Mouse (Mus musculus): ENCODE measurements around the gene Cryl1. TPM values are rescaled to one million over a fixed set of nuclear protein-coding genes. Genes with fewer than 3 reads are reported as not detected.

Gene Cryl1
- total and polyA plus RNA-seq, 3 experiments, result 9.7 to 21.4 (median 12.6) TPM

DNA sequence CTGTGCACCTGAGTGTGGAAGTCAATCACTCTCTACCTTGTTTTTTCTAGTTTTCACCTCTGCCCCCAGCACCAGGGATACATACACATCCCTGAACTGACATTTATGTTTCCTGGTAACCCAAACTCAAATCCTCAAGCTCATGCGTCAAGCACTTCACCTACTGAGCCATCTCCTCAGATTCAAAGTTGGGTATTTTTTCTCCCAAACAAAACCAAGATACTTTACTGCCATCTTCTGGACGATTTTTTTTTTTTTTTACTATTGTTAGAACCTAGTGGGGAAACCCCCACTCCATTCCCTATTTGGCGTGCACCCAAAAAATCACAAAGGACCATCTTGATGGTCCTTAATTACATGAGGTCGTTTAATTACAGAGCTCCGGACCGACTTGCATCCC is 10.8 kb upstream of the Cryl1 start:
- no peak for DNase-seq (ENCODE audit: low spot score)
- no peak for TF ChIP-seq GATA2 (IDR thresholded peaks at IDR 0.05; ENCODE audit: borderline replicate concordance, low read depth, low read length)
- TF ChIP-seq POLR2AphosphoS5 (IDR thresholded peaks at IDR 0.05; ENCODE audit: insufficient replicate concordance, low read depth, low read length), result no peak
- TF ChIP-seq CTCF (IDR thresholded peaks at IDR 0.05; ENCODE audit: low read depth, low read length), result no peak
- TF ChIP-seq GATA1 (IDR thresholded peaks at IDR 0.05; ENCODE audit: borderline replicate concordance, low read length), result no peak
- no peak for TF ChIP-seq TAL1 (conservative IDR thresholded peaks at IDR 0.05; ENCODE audit: low read depth, low read length)
- ATAC-seq (ENCODE audit: extremely low read depth, insufficient number of reproducible peaks, low FRiP score, poor library complexity, severe bottlenecking), result no peak
- H3K4me1 ChIP-seq (ENCODE audit: insufficient read depth, low read depth, low read length), result peaks cover 9% of the 10 kb centered on the region
- no peak overlapping the region for H3K4me3 ChIP-seq (ENCODE audit: low read depth, low read length)
- H3K36me3 ChIP-seq (replicated peaks), result no peaks in the 10 kb centered on the region
- no peaks in the 10 kb centered on the region for H3K9me3 ChIP-seq (replicated peaks)
- peaks cover 11% of the 10 kb centered on the region for H3K27me3 ChIP-seq (ENCODE audit: insufficient read depth, low read length)

DNA sequence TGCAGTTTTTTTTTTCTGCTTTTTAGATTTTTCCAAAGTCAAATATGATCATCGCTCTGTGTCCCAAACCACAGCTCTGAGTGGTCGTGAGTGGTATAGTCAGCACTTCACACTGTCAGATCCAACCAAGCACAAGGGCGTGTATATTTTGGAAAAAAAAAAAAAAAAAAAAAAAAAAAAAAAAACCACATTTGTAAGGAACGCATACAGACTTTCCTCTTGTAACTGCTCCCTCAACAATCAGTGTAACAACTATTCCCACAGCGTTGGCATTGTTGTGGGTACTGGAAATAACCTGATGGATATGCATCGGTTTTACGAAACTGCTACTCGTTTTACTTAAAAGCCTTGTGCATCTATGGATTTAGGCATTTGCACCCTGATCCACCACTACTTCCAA is 9.8 kb upstream of the Cryl1 start:
- H3K27me3 ChIP-seq (ENCODE audit: insufficient read depth, low read length), result peaks cover 11% of the 10 kb centered on the region
- no peaks in the 10 kb centered on the region for H3K36me3 ChIP-seq (replicated peaks)
- no peak for DNase-seq (ENCODE audit: low spot score)
- no peak for ATAC-seq (ENCODE audit: extremely low read depth, insufficient number of reproducible peaks, low FRiP score, poor library complexity, severe bottlenecking)
- TF ChIP-seq CTCF (IDR thresholded peaks at IDR 0.05; ENCODE audit: low read depth, low read length) (no peak), GATA1 (IDR thresholded peaks at IDR 0.05; ENCODE audit: borderline replicate concordance, low read length) (no peak), POLR2AphosphoS5 (IDR thresholded peaks at IDR 0.05; ENCODE audit: insufficient replicate concordance, low read depth, low read length) (no peak), TAL1 (conservative IDR thresholded peaks at IDR 0.05; ENCODE audit: low read depth, low read length) (no peak), GATA2 (IDR thresholded peaks at IDR 0.05; ENCODE audit: borderline replicate concordance, low read depth, low read length) (no peak)
- H3K4me1 ChIP-seq (ENCODE audit: insufficient read depth, low read depth, low read length), result peaks cover 11% of the 10 kb centered on the region
- no peak overlapping the region for H3K4me3 ChIP-seq (ENCODE audit: low read depth, low read length)
- no peaks in the 10 kb centered on the region for H3K9me3 ChIP-seq (replicated peaks)

DNA sequence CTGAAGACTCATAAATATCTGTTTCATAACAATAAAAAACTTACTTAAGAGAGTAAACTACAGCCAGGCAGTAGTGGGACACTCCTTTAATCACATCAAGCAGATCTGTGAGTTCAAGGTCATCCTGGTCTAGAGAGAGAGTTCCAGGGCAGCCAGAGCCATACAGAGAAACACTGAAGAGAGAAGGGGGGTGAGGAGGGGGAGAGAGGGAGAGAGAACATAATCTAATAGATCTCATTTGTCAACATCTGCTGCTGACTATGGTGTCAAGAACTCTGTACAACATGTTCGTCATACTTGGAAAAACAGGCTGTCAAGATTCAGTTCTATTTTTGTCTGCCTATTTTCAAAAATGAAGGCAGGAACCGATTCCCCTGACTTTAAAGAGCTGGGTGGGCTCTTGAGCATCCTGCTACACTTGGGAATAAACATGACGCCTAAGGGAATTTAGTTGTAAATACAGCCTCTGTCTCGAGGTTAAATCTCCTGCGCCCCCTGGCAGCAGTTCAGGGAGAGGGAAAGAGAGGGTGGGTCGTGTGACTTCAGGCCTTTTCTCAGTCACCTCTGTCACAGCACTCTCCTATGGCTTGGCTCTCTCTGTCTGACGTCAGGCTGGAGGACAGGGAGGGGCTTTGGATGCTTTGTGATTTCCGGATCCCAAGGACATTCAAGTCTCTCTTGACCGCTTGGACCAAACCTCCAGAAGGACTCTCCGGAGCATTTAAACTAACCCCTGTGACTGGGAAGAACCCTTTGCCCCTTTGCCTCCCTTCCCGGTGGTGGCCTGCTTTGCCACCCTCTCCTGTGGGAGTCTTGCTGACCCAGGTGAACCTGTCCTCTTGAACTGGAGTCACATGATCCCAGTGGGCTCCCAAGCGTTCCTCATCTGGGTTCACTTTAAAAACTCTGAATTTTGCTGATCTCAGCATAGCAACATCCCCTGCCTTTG is 9.0 kb upstream of the Cryl1 start:
- no peak for TF ChIP-seq GATA2 (IDR thresholded peaks at IDR 0.05; ENCODE audit: borderline replicate concordance, low read depth, low read length)
- TF ChIP-seq GATA1 (IDR thresholded peaks at IDR 0.05; ENCODE audit: borderline replicate concordance, low read length), result no peak
- no peak for TF ChIP-seq CTCF (IDR thresholded peaks at IDR 0.05; ENCODE audit: low read depth, low read length)
- no peak for TF ChIP-seq POLR2AphosphoS5 (IDR thresholded peaks at IDR 0.05; ENCODE audit: insufficient replicate concordance, low read depth, low read length)
- TF ChIP-seq TAL1 (conservative IDR thresholded peaks at IDR 0.05; ENCODE audit: low read depth, low read length), result no peak
- H3K4me1 ChIP-seq (ENCODE audit: insufficient read depth, low read depth, low read length), result peaks cover 11% of the 10 kb centered on the region
- H3K4me3 ChIP-seq (ENCODE audit: low read depth, low read length), result no peak overlapping the region
- no peaks in the 10 kb centered on the region for H3K36me3 ChIP-seq (replicated peaks)
- H3K9me3 ChIP-seq (replicated peaks), result no peaks in the 10 kb centered on the region
- ATAC-seq (ENCODE audit: extremely low read depth, insufficient number of reproducible peaks, low FRiP score, poor library complexity, severe bottlenecking) (0 out of 2 replicates have a peak, but pooled peaks have one; percentile 22), DNase-seq (ENCODE audit: low spot score) (peak; percentile 26)
- H3K27me3 ChIP-seq (ENCODE audit: insufficient read depth, low read length), result peaks cover 8% of the 10 kb centered on the region

DNA sequence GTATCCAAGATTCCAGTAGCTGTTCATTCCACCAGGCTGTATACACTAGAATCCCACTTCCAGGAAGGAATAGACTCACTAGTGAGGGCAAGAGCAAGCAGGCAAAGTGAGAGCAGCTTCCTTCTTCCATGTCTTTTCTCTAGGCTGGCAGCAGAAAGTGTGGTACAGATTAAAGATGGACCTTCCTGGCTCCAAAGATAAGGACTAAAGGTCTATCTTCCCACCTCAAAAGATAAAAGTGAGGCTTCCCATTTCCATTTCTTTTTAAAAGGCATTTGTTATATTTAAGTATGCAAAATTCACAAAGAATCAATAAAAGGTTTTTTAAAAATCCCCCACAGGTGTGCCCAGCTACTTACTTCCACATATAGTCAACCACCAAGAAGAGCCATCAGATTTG is 4.5 kb upstream of the Cryl1 start:
- TF ChIP-seq GATA2 (IDR thresholded peaks at IDR 0.05; ENCODE audit: borderline replicate concordance, low read depth, low read length) (no peak), TAL1 (conservative IDR thresholded peaks at IDR 0.05; ENCODE audit: low read depth, low read length) (no peak), GATA1 (IDR thresholded peaks at IDR 0.05; ENCODE audit: borderline replicate concordance, low read length) (no peak), CTCF (IDR thresholded peaks at IDR 0.05; ENCODE audit: low read depth, low read length) (no peak), POLR2AphosphoS5 (IDR thresholded peaks at IDR 0.05; ENCODE audit: insufficient replicate concordance, low read depth, low read length) (no peak)
- Histone ChIP-seq H3K36me3 (replicated peaks) (no peaks in the 10 kb centered on the region), H3K4me1 (ENCODE audit: insufficient read depth, low read depth, low read length) (peaks cover 24% of the 10 kb centered on the region), H3K27me3 (ENCODE audit: insufficient read depth, low read length) (peaks cover 4% of the 10 kb centered on the region), H3K9me3 (replicated peaks) (no peaks in the 10 kb centered on the region), H3K4me3 (ENCODE audit: low read depth, low read length) (no peak overlapping the region)
- DNase-seq (ENCODE audit: low spot score), result no peak
- ATAC-seq (ENCODE audit: extremely low read depth, insufficient number of reproducible peaks, low FRiP score, poor library complexity, severe bottlenecking), result no peak

DNA sequence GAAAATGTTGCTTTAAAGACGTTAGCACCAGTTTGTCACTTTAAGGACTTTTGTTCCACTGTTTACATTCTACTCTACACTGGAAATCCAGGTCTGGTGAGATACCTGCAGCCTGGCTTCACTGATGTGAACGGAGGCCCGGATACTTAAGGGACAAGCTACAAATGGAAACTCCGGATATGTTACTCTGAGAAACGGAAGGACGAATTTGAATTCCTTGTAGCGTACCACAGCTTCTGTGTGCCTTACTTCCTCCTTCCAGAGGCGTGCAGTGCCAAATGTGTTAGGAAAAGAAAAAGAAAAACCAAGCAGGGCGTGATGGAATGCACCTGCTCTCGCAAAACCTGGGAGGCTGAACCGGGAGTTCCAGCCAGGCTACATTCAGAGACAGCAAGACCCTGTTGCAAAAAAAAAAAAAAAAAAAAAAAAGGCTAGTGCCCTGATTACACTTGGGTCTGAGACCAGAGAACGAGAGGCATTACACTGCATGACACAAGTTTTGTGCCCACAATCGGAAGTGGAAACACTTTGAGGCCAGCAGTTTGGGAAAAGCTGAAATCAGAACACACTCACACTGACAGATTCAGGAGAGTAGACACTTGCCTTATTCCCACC is 591 bp upstream of the Cryl1 start:
- TF ChIP-seq GATA2 (IDR thresholded peaks at IDR 0.05; ENCODE audit: borderline replicate concordance, low read depth, low read length) (no peak), TAL1 (conservative IDR thresholded peaks at IDR 0.05; ENCODE audit: low read depth, low read length) (no peak)
- H3K4me1 ChIP-seq (ENCODE audit: insufficient read depth, low read depth, low read length), result peaks cover 31% of the 10 kb centered on the region
- H3K4me3 ChIP-seq (ENCODE audit: low read depth, low read length), result peak overlapping the region; percentile 84
- H3K9me3 ChIP-seq (replicated peaks), result no peaks in the 10 kb centered on the region
- no peaks in the 10 kb centered on the region for H3K27me3 ChIP-seq (ENCODE audit: insufficient read depth, low read length)
- DNase-seq (ENCODE audit: low spot score), result peak; percentile 11
- 0 out of 2 replicates have a peak, but pooled peaks have one; percentile 22 for ATAC-seq (ENCODE audit: extremely low read depth, insufficient number of reproducible peaks, low FRiP score, poor library complexity, severe bottlenecking)
- peaks cover 4% of the 10 kb centered on the region for H3K36me3 ChIP-seq (replicated peaks)

DNA sequence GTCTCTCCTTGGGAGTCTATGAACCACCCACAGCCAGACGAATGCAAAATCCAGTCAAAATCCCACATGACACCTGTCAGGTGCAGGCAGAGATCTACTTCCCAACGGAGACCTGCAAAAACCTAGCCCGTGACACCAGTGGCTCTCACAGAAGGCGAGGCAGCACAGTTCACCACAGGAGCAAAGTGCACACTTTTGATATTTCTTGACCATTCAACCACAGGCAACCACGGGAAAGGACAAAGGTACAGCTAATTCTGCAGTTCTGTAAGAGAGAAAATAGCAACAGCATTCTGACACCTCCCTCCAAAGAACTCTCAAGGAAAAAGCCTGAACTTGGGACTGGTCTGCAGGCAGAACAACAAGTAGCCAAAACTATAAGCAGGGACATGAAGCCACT is 1.1 kb downstream of the Cryl1 start:
- H3K4me3 ChIP-seq (ENCODE audit: low read depth, low read length), result no peak overlapping the region
- no peaks in the 10 kb centered on the region for H3K27me3 ChIP-seq (ENCODE audit: insufficient read depth, low read length)
- H3K4me1 ChIP-seq (ENCODE audit: insufficient read depth, low read depth, low read length), result peaks cover 36% of the 10 kb centered on the region
- ATAC-seq (ENCODE audit: extremely low read depth, insufficient number of reproducible peaks, low FRiP score, poor library complexity, severe bottlenecking) (no peak), DNase-seq (ENCODE audit: low spot score) (no peak)
- H3K9me3 ChIP-seq (replicated peaks), result no peaks in the 10 kb centered on the region
- H3K36me3 ChIP-seq (replicated peaks), result peaks cover 7% of the 10 kb centered on the region
- TF ChIP-seq GATA1 (IDR thresholded peaks at IDR 0.05; ENCODE audit: borderline replicate concordance, low read length) (no peak), POLR2AphosphoS5 (IDR thresholded peaks at IDR 0.05; ENCODE audit: insufficient replicate concordance, low read depth, low read length) (no peak), CTCF (IDR thresholded peaks at IDR 0.05; ENCODE audit: low read depth, low read length) (no peak), GATA2 (IDR thresholded peaks at IDR 0.05; ENCODE audit: borderline replicate concordance, low read depth, low read length) (no peak), TAL1 (conservative IDR thresholded peaks at IDR 0.05; ENCODE audit: low read depth, low read length) (no peak)

Measured in G1E (cell line).